Mouse (Mus musculus) heart, postnatal 36 days (tissue): ENCODE measurements around the gene Swi5. TPM values are rescaled to one million over a fixed set of nuclear protein-coding genes. Genes with fewer than 3 reads are reported as not detected.

ENCODE experiments used
- DNase-seq, 2 experiments: peaks; one replicate each; pipeline ENCODE4 v3.0.0; 2021 to 2022
- intact Hi-C: fragments of 180-260 bp; cut with DNase I; formaldehyde crosslinking; loops from one replicate; pipeline ENCODE4 v1.15.1; 2025
- total RNA-seq, 2 experiments: library from RNA; stranded (reverse); gene quantifications; 2 replicates each; pipeline ENCODE4 v1.2.3; 2021

Gene Swi5
- 100 to 1,000 TPM; 188 to 208 TPM for total RNA-seq

DNA sequence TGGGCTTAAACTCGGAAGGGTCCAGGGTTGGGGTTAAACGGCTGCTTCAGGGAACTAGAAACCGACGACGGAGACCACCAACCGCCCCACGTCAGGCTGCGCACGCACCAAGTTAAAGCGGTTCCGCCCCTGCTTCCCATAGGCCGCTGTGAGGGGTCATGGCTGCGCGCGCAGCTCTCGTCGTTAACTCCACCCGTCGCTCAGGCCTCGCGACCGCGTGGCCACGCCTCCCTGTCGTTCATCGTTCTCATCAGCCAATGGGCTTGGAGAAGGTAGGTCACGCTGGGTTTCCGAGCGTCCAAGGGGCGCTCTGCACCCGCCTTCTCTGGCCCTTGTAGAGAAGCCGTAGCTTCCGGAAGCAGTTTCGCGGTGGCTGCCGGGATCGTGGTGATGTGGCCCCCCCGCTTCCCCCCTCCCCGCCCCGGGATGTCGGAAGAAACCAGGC lies at the start of gene Swi5:
Swi5 (minus strand) TSS at position 153 of the 445 bp plus-strand sequence.
- intact Hi-C loops: no loop called here
- DNase-seq: peak; percentile 95 to 97

DNA sequence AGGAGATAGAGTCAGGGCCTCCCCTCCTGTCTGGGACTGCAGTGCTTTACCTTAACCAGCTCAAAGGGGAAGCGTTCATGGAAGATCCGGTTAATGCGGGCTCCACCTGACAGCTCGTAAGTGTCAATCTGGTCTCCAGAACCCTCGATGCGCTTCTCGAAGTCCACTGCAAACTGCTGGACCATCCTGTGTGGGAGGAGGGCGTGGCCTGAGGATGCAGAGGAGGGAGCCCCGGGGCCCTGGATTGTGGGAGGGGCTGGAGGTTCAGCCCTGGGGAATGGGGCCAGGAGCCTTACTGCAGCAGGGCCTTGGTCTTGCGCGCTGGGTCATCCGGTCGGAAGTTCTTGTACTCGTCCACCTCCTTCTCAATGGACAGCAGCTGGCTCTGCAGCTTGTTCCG lies 48.0 kb upstream of the Swi5 start:
- intact Hi-C loops: no loop called here
- no peak for DNase-seq

DNA sequence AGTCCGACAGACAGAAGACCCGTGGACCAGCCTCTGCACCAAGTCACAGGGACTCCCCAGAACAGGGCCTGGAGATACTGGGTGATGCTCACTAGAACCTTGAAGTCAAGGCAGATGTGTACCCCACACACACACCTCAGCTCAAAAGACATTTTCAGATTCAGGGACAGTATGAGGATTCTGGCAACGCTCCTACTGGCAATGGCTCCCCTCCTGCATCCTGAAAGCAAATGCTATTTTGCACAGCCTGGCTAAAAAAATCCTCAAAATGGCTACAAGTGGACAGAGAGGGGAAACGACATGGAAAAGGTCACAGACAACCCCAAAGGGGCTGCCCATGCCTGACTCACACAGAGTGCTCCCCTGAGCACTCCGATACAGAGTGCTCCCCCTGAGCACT lies 44.3 kb upstream of the Swi5 start:
- intact Hi-C loops: no loop called here
- DNase-seq: no peak

DNA sequence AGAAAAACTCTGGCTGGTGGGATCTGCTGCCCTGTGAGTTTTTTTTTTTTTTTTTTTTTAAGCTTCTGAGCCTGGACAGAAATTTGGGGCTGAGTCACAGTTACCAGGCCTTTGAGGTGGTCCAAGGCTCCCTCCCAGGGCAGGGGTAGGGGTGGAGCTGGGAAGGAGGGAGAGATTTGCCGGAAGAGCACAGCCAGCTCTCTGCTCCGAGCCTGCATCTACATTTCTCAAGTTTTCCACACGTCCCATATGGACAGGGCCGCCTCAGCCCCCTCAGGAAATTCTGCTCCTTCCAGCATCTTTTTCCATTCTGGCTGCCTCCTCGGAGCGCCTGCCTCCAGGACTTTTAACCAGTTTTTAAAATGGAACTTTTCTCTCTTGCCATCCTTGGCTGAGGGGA lies 41.7 kb upstream of the Swi5 start:
- no peak for DNase-seq
- intact Hi-C loops: no loop called here

DNA sequence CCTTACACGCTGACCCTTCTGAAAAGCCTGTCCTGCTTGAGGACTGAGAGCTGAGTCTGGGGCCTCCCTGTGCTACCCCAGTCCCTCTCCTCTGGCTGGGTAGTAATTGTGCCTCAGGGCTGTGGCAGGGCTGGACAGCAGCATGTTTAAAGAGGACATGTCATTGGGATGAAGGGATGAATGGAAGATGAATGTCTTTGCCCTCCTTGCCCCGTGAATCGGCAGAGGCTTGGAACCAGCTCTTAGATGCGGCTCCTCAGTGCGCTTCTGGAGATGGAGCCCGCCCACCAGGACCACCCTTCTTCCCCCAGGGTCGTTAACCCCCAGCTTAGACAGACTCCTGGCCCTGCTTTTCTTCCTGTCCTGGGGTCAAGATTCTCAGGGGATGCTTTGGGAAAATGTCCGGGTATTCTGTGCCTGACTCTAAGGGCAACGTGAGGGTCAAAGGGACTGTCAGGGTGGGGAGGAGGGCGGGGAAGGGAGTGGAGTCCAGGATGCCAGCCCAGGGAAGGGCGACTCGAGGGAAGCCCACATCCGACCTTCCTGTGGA lies 41.1 kb upstream of the Swi5 start:
- intact Hi-C loops: no loop called here
- no peak for DNase-seq

DNA sequence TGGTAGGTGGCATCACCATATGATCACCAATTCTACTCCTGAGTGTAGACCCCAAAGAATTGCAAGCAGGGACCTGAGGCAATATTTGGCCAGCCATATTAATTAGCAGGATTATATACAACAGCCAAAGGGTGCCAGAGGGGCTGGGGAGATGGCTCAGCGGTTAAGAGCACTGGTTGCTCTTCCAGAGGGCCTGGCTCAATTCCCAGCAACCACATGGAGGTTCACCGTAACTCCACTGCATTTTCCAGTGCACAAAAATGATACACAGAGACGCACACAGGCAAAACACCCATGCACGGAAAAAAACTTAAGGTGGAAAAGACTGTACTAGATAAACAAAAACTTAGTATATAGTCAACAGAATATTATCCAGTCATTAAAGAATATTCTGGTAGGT lies 39.3 kb upstream of the Swi5 start:
- intact Hi-C loops: no loop called here
- DNase-seq: no peak

DNA sequence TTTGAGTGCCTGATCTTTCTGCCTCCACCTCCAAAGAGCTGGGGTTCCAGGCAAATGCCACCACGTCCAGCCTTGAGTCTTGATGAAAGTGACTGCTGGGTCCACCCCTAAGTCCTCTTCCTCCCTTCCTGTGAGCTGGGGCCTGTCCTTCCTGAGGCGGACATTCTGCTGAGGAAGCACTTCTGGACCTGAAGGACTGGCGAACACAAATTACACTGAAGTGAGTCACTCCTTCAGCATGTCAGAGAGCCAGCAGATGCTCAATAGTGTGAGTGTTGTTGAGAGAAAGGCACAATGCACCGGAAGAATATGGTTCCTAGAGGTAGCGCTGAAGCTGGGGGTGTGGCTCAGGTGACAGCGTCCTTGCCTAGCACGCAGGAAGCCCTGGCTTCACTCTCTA lies 37.5 kb upstream of the Swi5 start:
- no peak for DNase-seq
- intact Hi-C loops: no loop called here

DNA sequence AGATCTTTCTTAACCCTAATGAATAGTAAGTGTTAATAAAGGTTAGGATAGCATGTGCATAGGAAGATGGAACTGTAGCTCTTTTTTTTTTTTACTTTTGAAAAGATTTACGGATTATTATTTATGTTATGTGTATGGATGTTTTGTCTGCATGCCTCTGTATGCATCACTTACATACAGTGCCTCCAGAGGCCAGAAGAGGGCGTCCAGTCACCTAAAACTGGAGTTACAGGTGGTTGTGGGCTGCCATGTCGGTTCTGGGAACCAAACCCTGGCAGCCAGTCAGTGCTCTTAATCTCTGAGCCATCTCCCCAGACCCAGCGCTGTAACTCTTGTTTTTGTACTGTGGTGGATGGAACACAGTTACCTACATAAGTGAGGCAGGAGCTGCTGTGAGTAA lies 36.4 kb upstream of the Swi5 start:
- no peak for DNase-seq
- intact Hi-C loops: no loop called here

DNA sequence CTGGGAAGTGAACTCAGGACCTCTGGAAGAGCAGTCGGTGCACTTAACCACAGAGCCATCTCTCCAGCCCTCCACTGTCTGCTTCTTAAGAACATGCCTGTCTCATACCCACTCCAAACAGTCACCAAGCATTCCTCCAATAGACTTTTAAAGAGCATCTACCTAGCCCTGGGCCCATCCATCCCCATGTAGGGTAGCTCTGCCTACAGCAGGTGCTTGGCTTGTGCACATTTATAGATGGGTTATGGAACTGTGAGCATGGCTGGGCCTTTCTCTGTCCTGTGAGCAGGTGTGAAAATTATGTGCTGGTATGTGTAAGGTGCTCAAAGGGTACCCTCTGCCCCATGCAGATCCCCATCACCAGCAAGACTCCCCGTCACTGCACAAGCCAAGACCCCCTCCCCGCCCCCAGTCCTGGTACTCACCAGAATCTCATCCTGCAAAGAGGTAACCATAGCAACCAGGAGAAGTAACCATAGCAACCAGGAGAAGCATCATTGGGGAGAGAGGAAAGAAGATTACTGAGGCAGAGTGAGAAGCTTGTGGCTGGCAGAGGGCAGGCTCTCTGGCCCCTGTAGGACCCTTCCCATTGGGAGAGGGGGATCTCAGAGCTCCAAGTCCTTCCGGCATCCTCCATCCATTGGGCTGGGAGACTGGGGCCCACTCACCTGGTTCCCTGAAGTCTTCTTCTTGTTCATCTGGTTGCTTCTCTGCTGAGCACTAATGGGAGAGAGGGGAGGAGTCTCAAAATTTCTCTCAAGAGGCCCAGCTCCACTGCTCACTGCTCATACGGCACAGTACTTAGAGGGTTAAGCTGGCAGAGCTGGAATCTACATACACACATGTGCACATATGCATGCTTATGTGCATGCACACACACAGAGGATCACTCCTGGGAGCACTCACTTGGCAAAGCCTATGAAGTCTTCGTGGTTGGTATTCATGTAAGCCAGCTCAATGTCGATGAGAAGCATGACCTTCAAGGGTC lies 35.2 kb upstream of the Swi5 start:
- no peak for DNase-seq
- intact Hi-C loops: no loop called here

DNA sequence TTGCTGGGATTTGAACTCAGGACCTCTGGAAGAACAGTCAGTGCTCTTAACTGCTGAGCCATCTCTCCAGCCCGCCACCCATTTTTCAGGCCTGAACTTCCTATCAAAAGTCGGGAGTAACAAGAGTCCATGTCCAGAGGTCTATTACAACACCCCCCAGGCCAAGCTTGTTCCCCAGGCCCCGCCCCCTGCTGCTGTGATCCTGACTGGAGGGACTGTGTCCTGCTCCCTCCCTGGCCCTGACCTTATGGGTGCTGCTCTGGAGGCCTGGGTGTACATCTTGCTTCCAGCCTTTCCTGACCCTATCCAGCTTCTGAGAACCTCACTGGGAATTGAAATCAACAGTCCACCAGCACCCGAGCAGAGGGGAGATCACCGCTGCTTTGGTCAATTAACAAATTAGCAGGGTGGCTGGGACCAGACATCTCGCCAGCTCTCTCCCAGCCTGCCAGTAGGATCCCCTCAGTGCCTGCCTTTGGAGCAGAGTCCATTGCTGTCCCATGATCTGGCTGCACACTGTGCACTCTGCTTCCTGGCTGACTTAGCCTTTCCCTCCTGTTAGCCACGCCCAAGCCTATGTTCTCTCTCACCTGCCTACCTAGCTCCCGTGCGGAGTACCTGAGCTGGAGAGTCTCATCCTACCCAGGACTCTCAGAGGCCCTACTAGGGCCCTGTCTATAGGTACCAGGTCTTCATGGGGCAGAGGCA lies 33.9 kb upstream of the Swi5 start:
- DNase-seq: no peak

DNA sequence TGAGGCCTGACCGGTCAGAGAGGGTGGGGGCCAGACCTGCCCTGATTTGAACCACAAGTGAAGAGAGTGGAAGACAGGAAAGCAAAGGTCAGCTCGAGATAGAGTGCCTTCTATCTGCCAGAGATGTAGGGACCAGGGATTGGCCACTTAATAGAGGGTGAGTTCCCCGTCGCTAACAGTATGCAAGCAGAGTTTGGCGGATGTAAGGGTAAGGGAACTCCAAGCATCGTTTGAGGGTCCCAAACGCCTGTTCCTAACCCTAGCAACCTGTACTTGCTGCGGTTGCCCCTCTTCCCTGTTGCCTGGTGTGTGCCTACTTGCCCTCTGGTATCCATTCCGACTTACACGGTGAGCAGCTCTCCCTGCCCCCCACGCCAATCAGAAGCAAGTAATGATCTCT lies 32.8 kb upstream of the Swi5 start:
- DNase-seq: no peak
- intact Hi-C loops: no loop called here

More for the DNA sequence above, 33.9 kb upstream of the Swi5 start:
- intact Hi-C loops: no loop called here

DNA sequence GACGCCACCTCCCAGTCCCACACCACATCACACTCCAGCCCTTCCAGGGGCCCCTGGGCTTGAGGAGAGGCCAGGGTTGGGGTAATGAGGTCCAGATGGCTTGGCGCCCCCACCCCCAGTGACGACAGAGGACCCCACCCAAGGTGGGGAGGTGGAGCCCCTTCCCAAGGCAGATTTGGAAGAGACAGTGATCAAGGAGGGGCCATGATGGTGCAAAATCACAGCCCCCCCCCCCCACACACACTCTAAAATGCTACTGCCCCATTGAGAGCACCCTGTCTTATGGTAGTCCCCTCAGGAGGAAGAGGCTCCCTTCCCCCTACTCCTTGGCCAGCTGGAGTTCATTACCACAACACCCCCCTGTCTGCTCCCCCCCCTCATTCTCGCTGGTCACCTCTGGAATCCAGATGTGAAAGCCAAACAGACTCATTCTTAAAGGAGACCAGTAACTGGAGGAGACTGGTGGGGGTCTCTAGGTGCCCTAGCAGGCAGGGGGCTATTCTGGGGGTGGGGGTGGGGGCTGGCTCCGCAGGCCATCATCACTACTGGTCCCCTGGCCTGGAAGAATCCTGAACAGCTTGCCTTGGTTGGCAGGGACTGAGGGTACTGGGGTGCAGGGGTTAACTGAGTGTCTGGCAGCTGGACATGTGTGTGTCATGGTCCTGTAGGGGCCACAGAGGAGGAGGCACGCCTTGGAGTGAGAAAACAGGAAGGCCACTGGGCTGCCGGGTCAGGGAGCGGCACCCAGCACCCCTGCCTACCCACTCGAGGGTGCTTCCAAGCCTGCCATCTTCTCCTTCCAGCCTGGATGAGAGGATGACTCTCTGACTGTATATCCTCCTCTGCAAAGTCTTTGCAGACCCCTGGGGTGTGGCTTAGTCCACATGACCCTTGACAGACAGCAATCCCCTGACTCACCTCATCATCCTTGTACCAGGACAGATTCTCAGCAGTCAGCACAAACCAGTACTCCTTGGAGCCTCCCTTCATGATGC lies 32.0 kb upstream of the Swi5 start:
- peak; percentile 44 to 53 for DNase-seq
- intact Hi-C loops: no loop called here

DNA sequence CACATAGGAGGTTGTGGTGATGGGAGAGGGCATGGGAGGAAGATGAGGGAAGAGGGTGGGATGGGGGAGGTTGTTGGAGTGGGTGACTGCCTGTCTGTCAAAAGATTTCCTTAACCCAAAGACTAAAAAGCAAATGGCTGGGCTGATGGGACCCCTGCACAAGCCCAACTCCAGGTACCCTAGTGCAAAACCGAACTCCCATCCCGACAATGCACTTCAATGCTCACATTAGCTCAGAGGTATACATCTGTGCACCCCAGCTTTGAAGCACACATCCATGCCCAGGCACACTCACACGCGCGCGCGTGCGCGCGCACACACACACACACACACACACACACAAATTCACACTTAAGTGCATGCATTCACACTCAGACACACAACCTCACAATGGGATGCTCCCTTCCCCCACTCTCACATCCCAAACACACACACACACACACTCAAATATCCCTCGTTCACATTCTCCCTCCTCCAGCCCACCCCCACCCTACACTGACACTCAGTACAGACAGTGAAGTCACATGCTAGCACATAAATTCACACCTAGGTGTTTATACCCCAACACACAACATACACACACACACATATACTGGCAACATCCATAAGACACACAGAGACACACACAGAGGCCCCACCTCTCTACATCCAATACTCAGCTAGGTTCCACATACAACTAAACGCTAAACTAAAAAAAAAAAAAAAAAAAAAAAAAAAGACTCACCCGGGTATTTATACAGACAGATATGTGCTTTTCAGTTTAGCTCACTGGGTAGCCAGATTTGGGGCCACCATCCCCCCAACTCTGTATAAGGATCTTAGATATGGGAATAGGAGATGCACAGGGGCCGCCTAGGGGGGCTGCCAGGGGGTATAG lies 31.1 kb upstream of the Swi5 start:
- no peak for DNase-seq
- intact Hi-C loops: no loop called here

DNA sequence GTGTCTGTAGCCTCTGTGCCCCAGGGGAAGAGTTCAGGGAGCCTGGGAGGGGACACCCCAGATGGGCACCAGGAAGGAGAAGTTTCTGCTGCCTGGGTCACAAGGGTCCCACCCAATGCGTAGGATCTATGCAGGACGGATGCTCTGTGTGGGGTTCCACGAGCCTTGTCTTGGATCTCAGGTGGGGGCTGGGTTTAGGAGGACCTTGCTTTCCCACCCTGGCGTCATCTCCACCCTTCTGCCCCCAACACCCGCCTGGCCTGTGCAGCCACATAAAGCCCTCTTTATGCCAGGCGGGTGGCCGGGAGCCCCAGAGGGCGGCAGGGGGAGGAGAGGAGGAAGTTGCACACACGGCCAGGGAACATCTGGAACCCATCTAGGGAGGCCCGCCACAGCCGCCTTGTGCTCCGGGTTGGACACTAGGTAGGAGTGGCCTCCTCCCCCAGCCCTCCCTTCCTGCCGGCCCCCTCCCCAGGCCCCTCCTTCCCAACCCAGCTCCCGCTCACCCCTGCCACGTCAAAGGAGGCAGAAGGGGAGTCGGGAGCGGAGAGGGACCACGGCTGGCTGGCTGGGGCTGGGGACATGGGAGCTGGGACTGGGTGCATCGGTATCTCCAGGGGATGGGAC lies 30.0 kb upstream of the Swi5 start:
- DNase-seq: peak; percentile 63 to 72
- intact Hi-C loops: no loop called here

DNA sequence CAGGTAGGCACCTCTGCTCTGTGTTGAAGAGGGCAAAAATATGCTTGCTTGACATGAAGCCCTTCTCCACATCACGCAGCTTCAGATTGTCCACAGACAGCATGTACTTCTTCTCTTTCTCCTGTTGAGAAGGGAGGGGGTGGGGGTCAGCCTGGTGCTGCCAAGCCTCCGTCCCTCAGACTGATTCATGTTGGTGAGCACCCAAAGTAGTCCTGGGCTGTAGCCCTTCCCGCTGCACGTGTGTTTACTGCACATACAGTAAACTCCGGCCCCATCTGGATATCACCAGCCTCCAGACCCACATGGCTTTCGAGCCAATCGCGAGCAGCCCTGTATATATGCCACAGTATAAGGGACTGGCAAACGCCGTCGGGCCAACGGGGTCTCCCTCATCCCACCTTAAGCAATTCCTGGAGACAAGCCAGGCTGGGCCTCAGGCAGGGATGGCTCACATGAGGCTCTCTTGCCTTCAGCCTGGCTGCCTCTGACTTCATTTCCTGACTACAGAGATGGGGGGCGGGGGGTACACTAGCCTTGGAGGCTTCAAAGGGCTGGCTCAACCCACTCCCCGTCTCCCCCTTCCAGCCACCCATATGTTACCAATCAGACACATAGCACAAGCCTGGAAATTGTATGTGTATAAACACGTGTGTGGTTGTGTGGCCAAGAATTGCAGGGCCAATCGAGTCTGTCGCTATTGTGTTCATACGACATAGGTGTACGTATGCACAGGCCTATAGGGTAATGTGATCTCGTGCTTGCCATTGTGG lies 29.2 kb upstream of the Swi5 start:
- no peak for DNase-seq
- intact Hi-C loops: no loop called here

DNA sequence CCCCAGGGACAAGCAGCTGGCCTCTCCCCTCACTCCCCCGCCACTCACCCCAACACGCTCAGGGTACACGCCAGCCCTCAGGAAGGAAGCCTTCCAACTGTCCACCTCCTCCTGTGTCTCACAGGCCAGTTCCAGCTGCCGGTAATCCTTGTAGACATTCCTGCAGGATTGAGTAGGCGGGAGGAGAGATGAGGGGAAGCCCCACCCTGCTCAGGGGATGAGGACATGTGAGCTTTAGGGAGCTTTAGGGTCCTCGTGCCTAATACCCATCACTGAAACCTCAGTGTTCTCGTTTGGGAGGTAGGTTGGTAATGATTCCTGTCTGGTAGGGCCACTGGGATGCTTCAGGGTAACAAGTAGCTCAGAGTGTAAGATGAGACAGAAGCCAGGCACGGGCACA lies 27.9 kb upstream of the Swi5 start:
- intact Hi-C loops: no loop called here
- DNase-seq: peak in 1 of 2 experiments; percentile 29

DNA sequence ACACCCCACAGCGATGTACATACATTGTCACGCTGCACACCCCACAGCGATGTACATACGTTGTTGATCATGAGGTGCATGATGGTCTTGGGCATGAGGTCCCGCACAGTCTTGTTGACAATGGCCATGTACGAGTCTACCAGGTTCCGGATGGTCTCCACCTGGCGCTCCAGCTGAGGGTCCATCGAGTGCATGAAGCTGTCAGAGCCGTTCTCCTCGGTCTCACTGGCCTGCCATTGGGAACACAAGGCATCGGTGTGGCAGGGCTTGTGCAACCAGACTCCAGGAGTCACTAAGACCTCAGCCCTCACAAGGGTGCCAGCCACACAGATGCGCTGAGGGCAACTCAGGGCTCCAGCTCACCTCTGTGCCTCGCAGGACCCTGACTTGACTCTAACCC lies 27.0 kb upstream of the Swi5 start:
- intact Hi-C loops: loop anchor here (5.0 kb wide), 1 partner anchor 82 kb away; the partner anchor contains the start of gene Ptges2

More for the DNA sequence above, 27.0 kb upstream of the Swi5 start:
- DNase-seq: no peak
